In genomic region chr8:106978755-106979251, GRCm38 (mm10) we compare ENCODE assay signal across 10 mouse cellular contexts. TPM values are rescaled to one million over a fixed set of nuclear protein-coding genes. Genes with fewer than 3 reads are reported as not detected.
DNase-seq lines count a peak whose midpoint lies in the region; ATAC-seq and TF ChIP-seq lines count a peak whose summit lies in the region.
"Had no signal": no experiment of that assay in that cellular context is flagged by ENCODE, and none has a peak within 500 bp of the region (broad histone marks: within the 10 kb centered on the region; RNA-seq: fewer than 3 reads in every experiment).

No protein-coding gene starts in this region.

- 26% methylated on average over 2 of the region's 2 CpGs for WGBS in kidney, adult 2 months
- 72% methylated on average over 2 of the region's 2 CpGs for WGBS in kidney, embryonic 14.5 days
- WGBS in forebrain, embryonic 14.5 days = 3% methylated on average over 2 of the region's 2 CpGs
- 87% methylated on average over 2 of the region's 2 CpGs for WGBS in thymus, adult 2 months

- no peaks in the 10 kb centered on the region; the same call in 1 of the 2 replicates for H3K36me3 ChIP-seq in kidney, adult 2 months (ENCODE audit: control insufficient read depth, insufficient read depth, low read length)
- H3K36me3 ChIP-seq in kidney, embryonic 14.5 days (ENCODE audit: control insufficient read depth, insufficient read depth, low read length) = peaks cover 10% of the 10 kb centered on the region; the same call in 1 of the 2 replicates
- no peaks in the 10 kb centered on the region for H3K36me3 ChIP-seq in forebrain, embryonic 14.5 days (ENCODE audit: control insufficient read depth, insufficient read depth, low read length)
- no peaks in the 10 kb centered on the region for H3K36me3 ChIP-seq in thymus, adult 2 months (ENCODE audit: control insufficient read depth, insufficient read depth, low read length)

- H3K27me3 ChIP-seq in kidney, adult 2 months (replicated peaks; ENCODE audit: control insufficient read depth, insufficient read depth, low read length) = no peaks in the 10 kb centered on the region
- H3K27me3 ChIP-seq in kidney, embryonic 14.5 days (ENCODE audit: control insufficient read depth, insufficient read depth, low read length) = no peaks in the 10 kb centered on the region
- peaks cover 51% of the 10 kb centered on the region for H3K27me3 ChIP-seq in forebrain, embryonic 14.5 days (replicated peaks; ENCODE audit: control insufficient read depth, insufficient read depth, low read length)
- H3K27me3 ChIP-seq in thymus, adult 2 months (ENCODE audit: control insufficient read depth, insufficient read depth, low read length) = no peaks in the 10 kb centered on the region
- H3K27me3 ChIP-seq: heart, embryonic 13.5 days had no signal

- H3K4me1 ChIP-seq in kidney, adult 2 months (ENCODE audit: control insufficient read depth, insufficient read depth, low read length) = peaks cover 16% of the 10 kb centered on the region
- H3K4me1 ChIP-seq in kidney, embryonic 14.5 days (ENCODE audit: control insufficient read depth, insufficient read depth, low read length) = no peaks in the 10 kb centered on the region
- H3K4me1 ChIP-seq in forebrain, embryonic 14.5 days (ENCODE audit: control insufficient read depth, insufficient read depth, low read length) = no peaks in the 10 kb centered on the region
- peaks cover 2% of the 10 kb centered on the region; the same call in 1 of the 2 replicates for H3K4me1 ChIP-seq in thymus, adult 2 months (replicated peaks; ENCODE audit: control insufficient read depth, insufficient read depth, low read length)

- ATAC-seq in kidney, embryonic 14.5 days (ENCODE audit: low FRiP score, low TSS enrichment) = no peak
- peak; percentile 95 for ATAC-seq in forebrain, embryonic 14.5 days

- TF ChIP-seq CTCF in kidney, adult 2 months (conservative IDR thresholded peaks at IDR 0.05; ENCODE audit: insufficient read depth, insufficient read length, low read depth, low read length) = no peak
- TF ChIP-seq CTCF in thymus, adult 2 months (IDR thresholded peaks at IDR 0.05; ENCODE audit: borderline replicate concordance, control insufficient read depth, extremely low read depth, insufficient read depth, low read length, poor library complexity) = no peak

- TF ChIP-seq POLR2A in kidney, adult 2 months (IDR thresholded peaks at IDR 0.05; ENCODE audit: low read depth, low read length) = no peak
- TF ChIP-seq POLR2A in thymus, adult 2 months (IDR thresholded peaks at IDR 0.05; ENCODE audit: control insufficient read depth, extremely low read depth, insufficient read depth, low read length, poor library complexity) = no peak

- peak; percentile 81 for DNase-seq in kidney, adult 2 months
- DNase-seq in adrenal gland, postnatal 14 days = peak; percentile 59
- peak; percentile 97 for DNase-seq in forebrain, embryonic 14.5 days (ENCODE audit: low spot score)
- peak; percentile 55 for DNase-seq in lung, postnatal 10 days
- DNase-seq in c-Kit-positive CD71-positive TER-119-positive erythroid progenitor cells, embryonic 14.5 days (ENCODE audit: low spot score) = no peak
- DNase-seq in spleen, postnatal 36 days (ENCODE audit: low spot score in 2 of 2) = no peak
- no peak for DNase-seq in thymus, adult 2 months

- H3K27ac ChIP-seq in kidney, adult 2 months (ENCODE audit: insufficient read depth, low read depth, low read length) = no peak overlapping the region
- H3K27ac ChIP-seq in kidney, embryonic 14.5 days (ENCODE audit: low read depth, low read length) = no peak overlapping the region
- no peak overlapping the region for H3K27ac ChIP-seq in forebrain, embryonic 14.5 days (ENCODE audit: low read depth, low read length)
- H3K27ac ChIP-seq in thymus, adult 2 months (ENCODE audit: control insufficient read depth, insufficient read depth, low read length) = no peak overlapping the region
- H3K27ac ChIP-seq: heart, embryonic 13.5 days had no signal

- H3K9ac ChIP-seq in kidney, embryonic 14.5 days (ENCODE audit: low read depth, low read length) = no peak overlapping the region
- no peak overlapping the region for H3K9ac ChIP-seq in forebrain, embryonic 14.5 days (ENCODE audit: low read length)
- H3K9ac ChIP-seq: heart, embryonic 13.5 days had no signal

- H3K4me2 ChIP-seq in kidney, embryonic 14.5 days (replicated peaks; ENCODE audit: low read depth, low read length) = no peak overlapping the region
- no peak overlapping the region for H3K4me2 ChIP-seq in forebrain, embryonic 14.5 days (ENCODE audit: low read length)
- H3K4me2 ChIP-seq: heart, embryonic 13.5 days had no signal

- no peaks in the 10 kb centered on the region for H3K9me3 ChIP-seq in kidney, embryonic 14.5 days (ENCODE audit: control insufficient read depth, low read length)
- H3K9me3 ChIP-seq in forebrain, embryonic 14.5 days (replicated peaks; ENCODE audit: control insufficient read depth, low read length) = no peaks in the 10 kb centered on the region
- H3K9me3 ChIP-seq: heart, embryonic 13.5 days; megakaryocyte, embryonic 14.5 days had no signal

- H3K4me3 ChIP-seq in kidney, adult 2 months (ENCODE audit: insufficient read depth, low read depth, low read length) = no peak overlapping the region
- H3K4me3 ChIP-seq in kidney, embryonic 14.5 days (ENCODE audit: low read length) = no peak overlapping the region
- no peak overlapping the region for H3K4me3 ChIP-seq in forebrain, embryonic 14.5 days (ENCODE audit: low read depth, low read length)
- no peak overlapping the region for H3K4me3 ChIP-seq in thymus, adult 2 months (ENCODE audit: control insufficient read depth, insufficient read depth, low read length)
- H3K4me3 ChIP-seq: heart, embryonic 13.5 days; megakaryocyte, embryonic 14.5 days had no signal

RNA-seq across cellular contexts. Expression of gene Sntb2, which starts 43.3 kb away (rescaled TPM):
- polyA plus RNA-seq in kidney, adult 2 months (2012; rRNA removed) = 9.4 and 10.4 TPM in 2 replicates
- polyA plus RNA-seq in kidney, embryonic 14.5 days (2014; fragmentation: Nextera tagmentation; extraction: Ambion mirVana) = 18.7 and 19.4 TPM in 2 replicates
- 24.2 and 28.2 TPM in 2 replicates for total RNA-seq in adrenal gland, postnatal 14 days (2021)
- 2.3 and 2.9 TPM in 2 replicates for polyA plus RNA-seq in forebrain, embryonic 14.5 days (2014; fragmentation: Nextera tagmentation; extraction: Ambion mirVana)
- polyA plus RNA-seq in thymus, adult 2 months (2012; rRNA removed) = 4.5 and 4.6 TPM in 2 replicates

RNA-seq across cellular contexts. Expression of gene Vps4a, which starts 52.2 kb away (rescaled TPM):
- 31.0 and 33.4 TPM in 2 replicates for polyA plus RNA-seq in kidney, adult 2 months (2012; rRNA removed)
- polyA plus RNA-seq in kidney, embryonic 14.5 days (2014; fragmentation: Nextera tagmentation; extraction: Ambion mirVana) = 57.2 and 62.9 TPM in 2 replicates
- total RNA-seq in adrenal gland, postnatal 14 days (2021) = 58.6 and 63.6 TPM in 2 replicates
- 131 and 153 TPM in 2 replicates for polyA plus RNA-seq in forebrain, embryonic 14.5 days (2014; fragmentation: Nextera tagmentation; extraction: Ambion mirVana)
- polyA plus RNA-seq in thymus, adult 2 months (2012; rRNA removed) = 31.2 and 31.6 TPM in 2 replicates

Comparison
In these comparisons a context has a peak if more than half of its experiments do, and no peak if none do; other contexts are left out.
1. DNase-seq: peak in kidney, adult 2 months (single experiment), adrenal gland, postnatal 14 days (single experiment), forebrain, embryonic 14.5 days (single experiment) and lung, postnatal 10 days (single experiment); none in c-Kit-positive CD71-positive TER-119-positive erythroid progenitor cells, embryonic 14.5 days (single experiment), spleen, postnatal 36 days (0 of 2) and thymus, adult 2 months (single experiment).